Mouse (Mus musculus) frontal cortex, postnatal 36 days (tissue): ENCODE data around the gene D930048N14Rik.
"Not testable (repeated sequence)": the region's sequence is repeated elsewhere in the genome, so short reads cannot be mapped to it uniquely, and the experiment has no call there.

Experiments used
- DNase-seq, 2 experiments: peaks; one replicate each; pipeline ENCODE4 v3.0.0; 2022; ENCODE audit warnings: low spot score in 2 of 2

The D930048N14Rik gene

DNA sequence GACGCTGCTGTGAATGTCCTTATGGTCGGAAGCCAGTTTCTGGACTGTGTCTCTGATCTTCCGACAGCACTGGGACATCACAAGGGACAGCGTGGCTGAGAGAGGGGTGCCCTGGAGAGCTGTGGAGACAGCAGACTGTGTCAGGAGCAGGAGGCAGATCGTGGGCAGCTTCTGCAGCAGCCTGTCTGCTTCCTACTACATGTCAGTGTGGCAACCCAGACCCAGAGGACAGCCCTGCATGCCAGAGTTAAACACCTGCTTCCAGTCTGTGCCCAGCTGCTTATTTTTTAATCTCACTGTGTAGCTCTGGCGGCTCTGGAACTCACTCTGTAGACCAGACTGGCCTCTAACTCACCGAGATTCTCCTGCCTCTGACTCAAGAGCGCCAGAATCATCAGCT is 22.8 kb upstream of the D930048N14Rik start:
- DNase-seq, result no peak

DNA sequence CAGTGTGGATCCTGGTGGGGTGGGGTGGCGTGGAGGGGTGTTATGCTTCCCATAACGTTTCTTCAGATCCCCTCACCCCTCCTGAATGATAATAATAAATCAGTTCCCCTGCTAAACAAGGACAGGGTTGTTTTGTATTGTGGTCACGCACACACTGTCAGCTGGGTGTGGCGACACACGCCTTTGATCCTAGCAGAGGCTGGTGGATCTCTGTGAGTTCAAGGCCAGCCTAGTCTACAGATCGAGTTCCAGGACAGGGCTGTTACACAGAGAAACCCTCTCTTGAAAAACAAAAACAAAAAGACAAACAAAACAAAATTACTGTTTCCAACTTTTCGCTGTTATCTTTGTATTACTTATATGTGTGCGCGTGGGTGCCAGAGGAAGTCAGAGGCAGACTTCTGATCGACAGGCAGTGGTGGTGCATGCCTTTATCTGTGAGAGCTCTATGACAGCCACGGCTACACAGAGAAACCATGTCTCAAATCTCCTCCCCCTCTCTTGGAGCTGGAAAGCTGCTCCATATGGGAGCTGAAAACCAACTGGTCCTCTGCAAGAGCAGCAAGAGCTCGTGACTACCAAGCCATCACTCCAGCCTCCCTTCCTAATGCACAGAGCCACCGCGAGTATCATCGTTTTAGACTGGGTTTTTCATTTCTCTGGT is 21.0 kb upstream of the D930048N14Rik start:
- DNase-seq, result peak; percentile 53 to 82

DNA sequence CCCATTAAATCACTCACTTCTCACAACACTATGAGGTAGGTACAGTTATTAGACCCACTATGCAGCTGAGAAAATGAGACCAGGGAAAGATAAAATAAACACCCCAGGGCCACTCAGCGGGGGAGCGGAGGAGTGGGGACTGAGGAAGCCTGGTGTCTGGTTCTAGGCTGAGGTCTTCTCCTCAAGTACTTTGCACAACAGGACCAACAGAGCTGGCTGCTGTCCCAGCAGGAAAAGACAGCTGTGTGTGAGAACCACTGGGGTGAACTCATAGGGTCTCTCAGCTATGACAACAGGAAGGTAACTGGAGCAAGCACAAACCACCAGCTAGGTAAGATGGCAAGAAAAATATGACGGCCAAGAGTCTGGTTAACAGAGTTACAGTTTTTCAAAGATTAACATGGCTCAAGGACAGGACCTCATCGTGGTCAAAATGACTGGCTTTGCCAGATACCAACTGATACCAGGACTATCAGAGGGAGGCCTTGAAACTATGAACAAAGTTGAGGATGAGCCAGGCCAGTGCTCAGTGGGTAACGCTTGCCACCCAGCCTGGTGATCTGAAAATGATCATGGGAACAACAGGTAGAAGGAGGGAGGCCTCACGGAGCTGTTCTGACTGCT is 18.5 kb upstream of the D930048N14Rik start:
- no peak for DNase-seq

DNA sequence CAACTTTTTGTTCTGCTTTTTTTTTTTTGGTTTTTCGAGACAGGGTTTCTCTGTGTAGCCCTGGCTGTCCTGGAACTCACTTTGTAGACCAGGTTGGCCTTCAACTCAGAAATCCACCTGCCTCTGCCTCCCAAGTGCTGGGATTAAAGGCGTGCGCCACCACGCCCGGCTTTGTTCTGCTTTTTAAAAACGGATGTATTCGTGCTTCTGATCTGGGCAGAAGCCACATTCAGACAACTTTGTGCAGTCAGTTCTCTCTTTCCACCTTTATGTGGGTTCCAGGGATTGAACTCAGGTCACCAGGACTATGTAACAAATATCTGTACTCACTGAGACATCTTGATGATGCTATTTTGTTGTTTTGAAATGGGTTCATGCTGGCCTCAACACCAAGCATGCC is 17.6 kb upstream of the D930048N14Rik start:
- DNase-seq, result not testable (repeated sequence)

DNA sequence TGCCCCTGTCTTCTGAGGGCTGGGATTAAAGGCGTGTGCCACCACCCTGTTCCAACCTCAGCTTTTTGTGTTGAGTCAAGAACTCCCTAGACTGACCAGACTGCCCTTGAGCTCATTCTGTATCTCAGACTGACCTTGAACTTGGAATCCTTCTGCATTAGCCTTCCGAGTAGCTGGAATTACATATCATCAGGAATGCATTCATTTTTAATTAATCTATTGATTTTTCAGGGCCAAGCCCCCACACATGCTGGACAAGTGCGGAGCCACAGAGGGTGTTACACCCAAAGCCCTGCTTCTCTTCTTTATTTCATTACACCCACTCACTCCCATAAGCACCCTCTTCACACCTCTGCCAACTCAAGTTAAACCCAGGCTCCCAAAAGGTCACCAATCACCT is 17.0 kb upstream of the D930048N14Rik start:
- no peak for DNase-seq

DNA sequence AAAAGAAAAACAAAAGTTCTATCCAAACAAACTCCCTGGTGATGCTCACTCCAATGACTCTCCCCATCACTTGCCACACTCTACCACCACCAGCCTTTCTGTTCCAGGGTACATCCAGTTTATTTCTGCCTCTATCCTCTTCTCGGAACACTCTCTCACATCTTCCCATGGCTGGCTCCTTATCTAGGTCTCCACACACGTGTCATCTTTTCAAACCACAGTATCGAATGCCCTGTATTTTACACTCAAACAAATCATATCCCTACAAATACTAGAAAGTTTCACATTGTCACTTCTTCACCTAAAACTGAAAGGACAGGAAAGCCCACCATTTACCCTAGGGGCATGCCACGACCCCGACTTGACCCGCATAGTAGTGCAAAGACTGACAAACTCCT is 15.6 kb upstream of the D930048N14Rik start:
- DNase-seq, result no peak

DNA sequence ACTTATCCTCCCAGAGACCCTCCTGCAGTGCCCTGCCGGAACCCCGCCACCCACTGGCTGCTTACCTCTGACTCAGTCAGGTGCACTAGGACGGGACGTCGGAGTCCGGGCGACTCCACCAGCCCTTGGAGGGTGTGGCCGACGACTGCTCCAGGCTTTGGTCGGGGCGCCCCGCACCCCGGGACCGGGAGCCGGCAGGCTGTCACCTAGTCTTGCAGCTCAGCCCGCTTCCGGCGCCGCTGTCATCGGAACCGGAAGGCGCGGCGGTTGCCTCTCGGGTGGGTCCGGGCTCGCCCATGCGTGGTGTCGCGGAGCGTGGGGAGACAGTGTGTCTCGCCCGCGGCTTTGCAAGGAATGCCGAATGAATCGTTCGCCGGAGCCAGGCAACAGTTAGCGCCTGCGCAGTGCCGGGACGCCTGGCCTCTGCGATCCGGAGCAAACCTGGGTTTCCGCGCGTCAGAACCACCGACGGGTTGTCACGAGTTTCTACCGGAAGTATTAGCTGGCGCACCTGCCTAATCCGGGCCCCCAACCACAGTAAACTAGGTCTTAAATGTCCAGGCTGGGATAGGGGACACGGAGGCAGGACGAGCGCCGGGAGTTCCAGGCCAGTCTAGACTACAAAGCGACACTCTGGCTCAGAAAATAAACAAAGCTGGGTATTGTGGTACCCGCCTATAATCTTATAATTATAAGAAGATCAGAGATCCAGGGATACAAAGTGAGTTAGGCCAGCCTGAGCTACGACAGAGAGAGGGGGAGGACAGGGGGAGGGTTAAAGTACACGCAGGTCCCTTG is 15.0 kb upstream of the D930048N14Rik start, which contains the start of gene Rmnd5b:
TSS of gene Rmnd5b (minus strand) at position 372 of the 798 bp plus-strand sequence.
- DNase-seq, result peak; percentile 96 to 97

DNA sequence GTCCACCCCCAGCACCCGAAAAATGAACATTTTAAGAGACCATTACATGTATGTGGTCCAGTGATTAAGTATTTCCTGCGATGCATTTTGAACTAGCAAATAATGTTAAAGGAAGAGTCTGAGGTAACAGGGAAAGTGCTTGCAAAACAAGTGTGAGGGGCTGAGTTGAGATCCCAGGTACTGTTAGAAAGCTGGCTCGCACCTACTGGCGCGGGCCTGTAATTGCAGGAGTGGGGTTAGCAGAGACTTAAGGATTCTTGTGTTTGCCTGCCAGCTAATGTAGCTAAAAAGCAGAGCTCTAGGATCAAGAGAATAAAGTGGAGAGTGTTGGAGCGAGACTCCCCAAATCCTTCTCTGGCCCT is 14.4 kb upstream of the D930048N14Rik start:
- DNase-seq, result peak in 1 of 2 experiments; percentile 62

DNA sequence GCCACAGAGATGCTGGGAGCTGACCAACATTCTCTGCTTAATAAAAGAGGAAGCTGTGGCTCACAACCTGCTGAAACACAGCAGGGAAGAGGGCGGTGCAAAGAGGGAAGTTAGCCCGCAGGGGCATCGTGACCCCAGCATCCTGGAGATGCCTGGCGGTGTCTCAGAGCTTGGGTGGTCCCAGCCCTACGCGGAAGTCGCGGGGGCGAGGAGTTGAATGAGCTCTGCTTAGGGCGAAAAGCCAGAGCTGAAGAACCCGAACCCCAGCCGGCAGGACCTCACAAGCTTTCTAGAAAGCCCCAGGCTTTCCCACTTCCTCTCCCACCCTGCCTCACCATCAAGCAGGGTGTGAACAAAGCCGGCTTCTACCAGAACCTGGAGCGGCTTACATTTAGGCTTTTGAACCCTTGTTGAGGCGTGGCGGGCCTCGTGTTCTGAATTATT is 12.8 kb upstream of the D930048N14Rik start:
- no peak for DNase-seq

DNA sequence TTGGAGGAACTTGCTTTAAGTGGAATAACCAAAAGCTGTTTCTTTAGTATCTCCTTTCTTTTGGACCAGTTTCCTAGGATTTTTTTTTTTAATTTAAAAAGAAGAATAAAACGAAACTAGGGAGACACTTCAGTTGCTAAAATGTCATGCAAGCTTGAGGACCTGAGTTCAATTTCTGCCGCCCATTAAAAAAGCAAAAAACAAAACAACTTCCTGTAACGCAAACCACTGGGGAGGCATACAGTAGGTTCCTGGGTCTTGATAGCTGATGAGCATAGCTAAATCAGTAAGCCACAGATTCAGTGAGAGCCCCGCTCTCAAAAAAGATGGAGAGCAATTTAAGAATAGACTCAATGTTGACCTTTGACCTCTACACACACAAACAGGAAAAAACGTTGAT is 12.3 kb upstream of the D930048N14Rik start:
- no peak for DNase-seq

DNA sequence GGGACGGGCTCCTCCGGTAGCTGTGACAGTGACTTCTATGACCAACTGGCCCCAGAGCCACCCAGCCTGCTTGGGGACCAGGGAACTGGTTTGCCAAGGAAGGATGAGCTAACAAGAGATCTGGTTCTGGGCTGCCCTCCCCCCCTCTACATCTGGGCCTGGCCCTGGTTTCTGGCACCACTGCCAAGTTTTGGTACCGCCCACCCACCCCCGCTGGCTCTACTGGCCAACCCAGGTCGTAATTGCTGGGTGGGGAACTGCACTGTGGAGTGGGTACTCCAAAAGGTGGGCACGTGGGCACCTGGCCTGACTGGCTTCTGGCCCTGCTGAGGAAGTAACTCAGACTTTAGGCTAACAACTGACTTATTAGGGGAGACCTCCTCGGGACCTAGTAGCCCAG is 10.0 kb upstream of the D930048N14Rik start:
- DNase-seq, result no peak

DNA sequence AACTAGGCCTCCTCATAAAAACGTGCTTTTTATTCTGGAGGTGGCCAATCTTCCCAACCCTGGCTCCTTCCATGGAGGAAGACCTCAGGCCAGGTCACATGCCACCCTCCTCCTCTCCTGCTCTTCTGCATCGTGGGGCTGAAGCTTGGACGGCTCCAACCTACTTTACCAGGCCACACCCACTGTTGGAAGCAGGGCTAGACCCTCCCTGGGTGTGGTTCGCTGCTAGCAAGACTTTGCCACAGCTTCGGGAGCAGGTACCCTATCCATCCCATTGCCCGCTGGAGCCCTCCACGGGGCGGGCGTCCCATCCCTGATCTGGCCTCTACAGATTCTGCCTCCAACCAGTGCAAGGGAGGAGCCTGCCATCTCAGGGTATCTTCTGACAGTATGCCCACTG is 7.6 kb upstream of the D930048N14Rik start:
- DNase-seq, result no peak

DNA sequence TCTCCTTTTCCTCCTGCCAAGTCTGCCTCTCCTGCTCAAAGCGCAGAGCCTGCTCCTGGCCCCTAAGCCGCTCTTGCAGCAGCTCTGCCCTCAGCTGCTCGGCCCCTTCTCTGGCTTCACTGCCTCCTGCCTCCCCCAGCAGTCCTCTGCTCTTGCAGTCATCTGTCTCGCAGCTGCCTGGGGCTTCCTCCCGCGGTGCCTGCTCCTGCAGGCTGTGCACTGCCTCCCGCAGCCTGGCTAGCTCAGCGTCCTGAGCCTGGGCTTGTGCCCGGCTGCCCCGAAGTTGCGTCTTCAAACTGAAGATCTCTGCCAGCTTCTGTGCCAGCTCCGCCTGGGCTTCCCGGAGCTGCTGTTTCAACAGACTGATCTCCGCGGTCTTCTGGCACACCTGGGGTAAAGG is 7.0 kb upstream of the D930048N14Rik start:
- no peak for DNase-seq

DNA sequence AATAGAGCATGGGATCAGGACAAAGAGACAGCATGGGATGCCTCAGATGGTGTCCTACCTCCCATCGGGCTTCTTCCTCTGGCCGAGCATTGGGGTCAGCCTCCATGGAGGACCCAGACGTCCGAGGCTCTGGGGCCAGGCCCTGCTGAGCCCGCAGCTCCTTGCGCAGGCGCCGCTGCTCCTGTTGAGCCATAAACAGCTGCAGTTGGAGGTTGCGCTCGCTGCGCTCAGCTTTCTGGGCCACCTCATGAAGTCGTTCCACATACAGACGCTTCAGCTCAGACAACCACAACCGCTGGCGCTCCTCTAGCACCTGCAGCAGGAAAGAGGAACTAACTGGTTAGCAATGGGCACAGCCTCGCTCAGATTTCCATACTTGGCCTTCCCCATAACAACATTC is 6.5 kb upstream of the D930048N14Rik start:
- DNase-seq, result no peak

DNA sequence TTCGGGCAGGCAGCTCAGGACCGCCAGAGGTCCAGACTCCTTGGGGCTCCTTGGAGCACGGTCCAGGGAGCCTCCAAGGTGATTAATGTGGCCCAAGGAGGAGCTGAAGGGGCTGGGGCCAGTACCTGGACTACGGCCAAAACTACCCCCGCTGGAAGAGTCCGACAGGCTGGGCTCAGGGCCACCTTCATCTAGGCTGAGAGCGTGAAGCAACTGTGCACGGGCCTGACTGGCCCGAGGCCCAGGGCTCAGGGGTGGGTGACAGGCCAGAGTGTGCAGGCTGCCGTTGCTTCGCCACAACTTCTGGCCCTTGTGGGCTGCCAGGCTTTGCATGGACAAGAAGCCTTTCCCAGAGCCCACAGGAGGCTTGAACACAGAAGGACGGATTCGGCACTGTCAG is 5.5 kb upstream of the D930048N14Rik start:
- no peak for DNase-seq

DNA sequence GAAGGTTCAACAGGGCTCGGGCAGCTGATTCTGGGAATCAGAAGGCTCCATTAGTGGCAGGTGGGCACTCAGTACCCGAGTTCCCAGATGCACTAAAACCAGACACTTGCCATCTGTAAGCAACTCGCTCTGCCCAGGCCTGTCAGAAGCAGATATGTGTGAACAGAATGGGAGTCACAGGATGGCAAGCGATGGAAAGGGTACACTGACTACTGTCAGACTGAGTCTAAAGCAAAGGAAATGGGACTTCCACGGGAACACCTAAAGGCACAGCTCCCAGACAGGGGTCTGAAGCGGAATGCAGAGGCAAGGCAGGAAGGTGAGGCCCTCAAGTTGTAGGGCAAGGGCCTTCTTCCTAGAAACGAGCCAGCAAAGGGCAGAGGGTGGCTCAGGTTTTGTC is 4.5 kb upstream of the D930048N14Rik start:
- no peak for DNase-seq

DNA sequence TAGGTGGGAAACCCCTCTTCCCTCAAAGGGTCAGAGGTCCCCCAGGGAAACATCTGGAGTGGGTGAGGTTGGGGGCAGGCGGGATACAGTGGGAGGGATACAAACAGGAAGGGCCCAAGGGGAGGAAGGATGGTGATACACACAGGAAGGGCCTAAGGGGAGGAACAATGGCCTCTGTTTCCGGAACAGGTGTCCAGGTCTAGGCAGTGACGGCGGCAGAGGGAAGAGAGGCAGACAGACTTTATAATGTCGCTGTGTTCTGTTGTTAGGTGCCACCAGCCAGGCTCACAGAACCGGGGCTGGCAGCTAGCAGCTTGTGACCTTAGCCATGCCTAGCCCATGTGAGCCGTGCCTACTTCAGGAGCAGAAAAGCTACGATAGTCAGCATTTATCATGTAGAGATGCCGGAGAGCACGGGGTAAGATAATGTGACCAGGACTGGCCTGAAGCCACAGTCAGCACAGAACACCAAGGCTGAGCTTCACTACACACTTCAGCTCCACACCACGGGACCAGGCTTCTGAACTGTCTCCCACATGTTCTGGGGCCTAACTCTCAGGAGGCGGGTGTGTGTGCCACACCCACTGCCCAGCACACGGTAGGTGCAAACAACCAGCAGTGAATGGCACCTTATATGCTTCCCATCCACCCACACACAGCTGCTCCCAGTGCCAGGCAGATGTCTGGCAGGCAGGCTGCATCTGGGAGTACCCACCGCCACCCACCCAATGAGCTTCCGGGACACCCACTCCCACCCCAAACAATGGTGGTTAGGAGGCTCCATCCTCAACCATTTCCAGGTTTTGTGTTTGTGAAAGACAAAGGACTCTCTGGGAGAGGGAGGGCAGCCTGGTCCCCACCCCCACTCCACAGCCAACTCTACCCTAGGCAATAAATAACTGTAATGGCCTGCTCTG is 3.7 kb upstream of the D930048N14Rik start:
- DNase-seq, result no peak

DNA sequence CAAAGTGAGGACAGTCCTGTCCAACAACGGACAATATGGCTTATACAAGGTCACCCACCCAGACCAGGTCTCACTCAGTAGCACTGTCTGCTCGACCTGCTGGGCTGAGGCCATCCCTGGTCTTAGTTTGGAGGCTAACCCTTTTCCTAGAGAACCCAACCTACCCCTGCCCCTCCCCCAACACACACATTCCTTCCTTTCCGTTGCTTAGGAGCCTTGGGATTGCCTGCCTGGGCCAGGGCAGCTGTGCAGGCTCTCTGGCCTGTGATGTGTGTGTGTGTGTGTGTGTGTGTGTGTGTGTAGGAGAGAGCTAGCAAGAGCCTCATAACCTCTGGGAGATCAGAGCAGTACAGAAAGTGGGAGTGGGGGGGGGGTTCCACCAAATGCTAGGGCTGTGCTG is 2.2 kb upstream of the D930048N14Rik start:
- DNase-seq, result no peak

DNA sequence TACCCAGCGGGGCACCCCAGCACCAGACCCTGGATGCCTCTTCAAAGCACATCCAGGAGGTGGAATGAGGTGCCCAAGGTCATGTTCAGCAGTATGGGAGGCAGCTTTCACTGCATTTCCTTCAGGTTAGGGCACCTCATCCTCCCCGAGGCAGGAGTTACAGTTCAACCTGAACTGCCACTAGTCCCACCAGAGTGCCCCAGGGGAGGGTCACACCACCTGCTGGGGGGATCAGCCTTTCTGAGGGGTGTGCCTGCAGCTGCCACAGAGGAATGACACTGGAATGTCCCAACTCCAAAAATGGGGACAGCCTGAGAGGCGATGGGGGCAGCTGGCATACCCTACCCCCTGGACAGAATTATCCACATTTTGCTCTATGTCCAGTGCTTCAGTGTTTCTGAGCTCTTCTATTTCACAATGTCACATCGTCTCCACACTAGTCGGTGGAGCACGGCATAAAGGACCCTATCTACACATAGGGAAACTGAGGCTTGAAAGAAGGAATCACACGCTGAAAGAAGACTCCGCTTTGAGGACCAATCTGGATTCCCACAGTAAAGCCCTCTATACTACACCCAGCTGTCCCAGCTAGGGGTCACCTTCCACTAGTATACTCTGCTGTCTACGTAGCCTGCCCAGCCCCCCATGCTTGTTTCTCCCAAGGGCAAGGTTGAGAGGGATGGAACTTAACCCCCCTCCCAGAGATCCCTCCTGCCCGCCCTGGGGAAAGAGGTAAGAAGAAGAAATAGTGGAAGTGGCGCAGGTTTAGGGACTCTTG is 1.5 kb upstream of the D930048N14Rik start:
- no peak for DNase-seq

DNA sequence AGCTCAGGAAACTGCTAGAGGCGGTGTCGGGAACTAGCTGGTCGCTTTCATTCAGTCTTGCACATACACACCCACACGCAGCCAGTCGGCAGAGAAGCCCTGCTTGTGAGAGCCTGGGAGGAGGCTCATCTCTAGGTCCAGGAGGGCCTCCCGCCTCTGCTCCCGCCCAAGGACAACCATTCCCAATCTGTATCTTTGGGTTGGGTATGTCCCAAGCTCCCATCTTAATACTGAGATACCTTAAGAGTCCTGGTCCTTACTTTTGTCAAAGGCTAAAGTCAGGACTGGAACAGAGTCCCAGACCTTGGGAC is 910 bp upstream of the D930048N14Rik start:
- no peak for DNase-seq

DNA sequence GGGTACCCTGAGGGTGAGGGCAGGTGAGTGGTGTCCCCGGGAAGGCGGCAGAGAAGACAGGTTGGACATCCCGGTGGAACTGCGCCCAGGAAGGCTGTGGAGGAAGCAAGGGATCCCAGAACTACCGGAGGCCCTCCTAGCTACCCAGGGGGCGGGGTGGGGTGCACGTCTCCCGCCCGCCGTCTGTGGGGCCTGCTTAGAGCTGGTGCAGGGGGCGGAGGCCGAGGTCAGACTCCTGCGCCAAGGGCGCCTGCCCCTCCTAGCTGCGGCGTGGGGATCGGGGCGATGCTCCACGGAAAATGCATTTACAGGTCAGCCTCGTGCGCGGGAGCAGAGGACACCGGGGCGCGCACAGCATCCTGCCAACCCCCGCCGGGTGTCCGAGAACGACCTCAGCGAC is 493 bp upstream of the D930048N14Rik start:
- DNase-seq, result no peak
